Mouse (Mus musculus) embryonic facial prominence, embryonic 15.5 days (tissue): ENCODE data around the gene 5730409E04Rik. TPM values are rescaled to one million over a fixed set of nuclear protein-coding genes. Genes with fewer than 3 reads are reported as not detected.

Experiments
- ATAC-seq: fragments of 200-750 bp; cut with Nextera tagmentation; 2 replicates; pipeline ENCODE4 v1.8.0; 2017; ENCODE audit warnings: low read depth, moderate TSS enrichment; ENCODE audit not compliant: insufficient number of reproducible peaks, low FRiP score, low TSS enrichment
- H3K27ac ChIP-seq: fragments of 300-500 bp; sonication (generic); replicated peaks from 2 replicates; pipeline ENCODE4 v1.5.1; 2015; ENCODE audit warnings: mild to moderate bottlenecking, inconsistent platforms
- H3K27me3 ChIP-seq: fragments of 300-500 bp; sonication (generic); 2 replicates; pipeline ENCODE4 v1.6.1; 2015; ENCODE audit warnings: inconsistent platforms
- H3K36me3 ChIP-seq: fragments of 300-500 bp; sonication (generic); 2 replicates; pipeline ENCODE4 v1.6.1; 2015; ENCODE audit warnings: mild to moderate bottlenecking, inconsistent platforms
- H3K4me1 ChIP-seq: fragments of 300-500 bp; sonication (generic); 2 replicates; pipeline ENCODE4 v1.6.1; 2015; ENCODE audit warnings: inconsistent platforms
- H3K4me2 ChIP-seq: fragments of 300-500 bp; sonication (generic); replicated peaks from 2 replicates; pipeline ENCODE4 v1.6.1; 2015; ENCODE audit warnings: mild to moderate bottlenecking, inconsistent platforms
- H3K4me3 ChIP-seq: fragments of 300-500 bp; sonication (generic); replicated peaks from 2 replicates; pipeline ENCODE4 v1.5.1; 2015; ENCODE audit warnings: mild to moderate bottlenecking, inconsistent platforms
- H3K9ac ChIP-seq: fragments of 300-500 bp; sonication (generic); 2 replicates; pipeline ENCODE4 v1.6.1; 2015; ENCODE audit warnings: inconsistent platforms
- H3K9me3 ChIP-seq: fragments of 300-500 bp; sonication (generic); replicated peaks from 2 replicates; pipeline ENCODE4 v1.6.1; 2016; ENCODE audit warnings: inconsistent platforms
- WGBS: fragments of 180-500 bp; shearing (Covaris S2); methylation state at CpG from one replicate; pipeline ENCODE4 v1.1.7; 2015; 5-methylcytosine and 5-hydroxymethylcytosine counted together
- polyA plus RNA-seq: library from polyadenylated mRNA; unstranded; fragments of >200 nt; fragmentation: Nextera tagmentation; extraction: Ambion mirVana; gene quantifications from 2 replicates; pipeline ENCODE4 v1.2.1, GENCODE M21; 2015

5730409E04Rik gene
- polyA plus RNA-seq, 1 experiment from 2014 or later: 4.7 TPM

GRCm38 (mm10) chr4:126602445-126602762 lies 7.2 kb upstream of the 5730409E04Rik start:
- H3K36me3 ChIP-seq: no peaks in the 10 kb centered on the region
- WGBS: 6% methylated on average over 6 of the region's 6 CpGs
- no peak overlapping the region for H3K9ac ChIP-seq
- H3K4me2 ChIP-seq: peak overlapping the region; percentile 46
- ATAC-seq: no peak; the same call in 1 of the 2 replicates
- H3K9me3 ChIP-seq: no peaks in the 10 kb centered on the region
- no peak overlapping the region for H3K27ac ChIP-seq
- peaks cover 12% of the 10 kb centered on the region for H3K4me1 ChIP-seq
- H3K27me3 ChIP-seq: no peaks in the 10 kb centered on the region
- peak overlapping the region; percentile 12; the same call in 1 of the 2 replicates for H3K4me3 ChIP-seq

GRCm38 (mm10) chr4:126604141-126604540 lies 5.5 kb upstream of the 5730409E04Rik start:
- Histone ChIP-seq H3K9me3 (no peaks in the 10 kb centered on the region), H3K36me3 (no peaks in the 10 kb centered on the region), H3K4me1 (peaks cover 12% of the 10 kb centered on the region), H3K4me2 (no peak overlapping the region), H3K27me3 (no peaks in the 10 kb centered on the region), H3K27ac (no peak overlapping the region), H3K4me3 (no peak overlapping the region), H3K9ac (no peak overlapping the region)
- 66% methylated on average over 2 of the region's 2 CpGs for WGBS
- ATAC-seq: no peak

GRCm38 (mm10) chr4:126605751-126606150 lies 3.9 kb upstream of the 5730409E04Rik start:
- Histone ChIP-seq H3K4me2 (no peak overlapping the region), H3K4me1 (peaks cover 16% of the 10 kb centered on the region), H3K4me3 (no peak overlapping the region), H3K9ac (no peak overlapping the region), H3K36me3 (no peaks in the 10 kb centered on the region), H3K9me3 (no peaks in the 10 kb centered on the region), H3K27ac (no peak overlapping the region), H3K27me3 (no peaks in the 10 kb centered on the region)
- no peak for ATAC-seq
- 73% methylated on average over 4 of the region's 4 CpGs for WGBS

GRCm38 (mm10) chr4:126611991-126612390 lies 2.4 kb downstream of the 5730409E04Rik start:
- no peak overlapping the region for H3K27ac ChIP-seq
- WGBS: 90% methylated on average over 17 of the region's 17 CpGs
- H3K9ac ChIP-seq: no peak overlapping the region
- 0 out of 2 replicates have a peak, but pooled peaks cover 3% of the 10 kb centered on the region for H3K4me1 ChIP-seq
- H3K36me3 ChIP-seq: peaks cover 2% of the 10 kb centered on the region; the same call in 1 of the 2 replicates
- H3K27me3 ChIP-seq: no peaks in the 10 kb centered on the region
- no peak overlapping the region for H3K4me3 ChIP-seq
- no peak for ATAC-seq
- no peak overlapping the region for H3K4me2 ChIP-seq
- H3K9me3 ChIP-seq: no peaks in the 10 kb centered on the region

- no peaks in the 10 kb centered on the region for H3K9me3 ChIP-seq
- WGBS: 77% methylated on average over 4 of the region's 4 CpGs
- H3K4me2 ChIP-seq: no peak overlapping the region
- peaks cover 2% of the 10 kb centered on the region; the same call in 1 of the 2 replicates for H3K36me3 ChIP-seq
- H3K9ac ChIP-seq: no peak overlapping the region
- ATAC-seq: no peak
- H3K4me1 ChIP-seq: peaks cover 11% of the 10 kb centered on the region
- peaks cover 4% of the 10 kb centered on the region; the same call in 1 of the 2 replicates for H3K27me3 ChIP-seq
- no peak overlapping the region for H3K27ac ChIP-seq
- H3K4me3 ChIP-seq: no peak overlapping the region
Measured at GRCm38 (mm10) chr4:126616312-126616711, 6.7 kb downstream of the 5730409E04Rik start.

GRCm38 (mm10) chr4:126619691-126620330 lies 10.2 kb downstream of the 5730409E04Rik start:
- H3K36me3 ChIP-seq: no peaks in the 10 kb centered on the region
- 1% methylated on average over 33 of the region's 33 CpGs for WGBS
- peak overlapping the region; percentile 64 for H3K4me2 ChIP-seq
- H3K27ac ChIP-seq: no peak overlapping the region
- no peak overlapping the region for H3K9ac ChIP-seq
- peaks cover 11% of the 10 kb centered on the region for H3K4me1 ChIP-seq
- no peaks in the 10 kb centered on the region for H3K9me3 ChIP-seq
- peaks cover 7% of the 10 kb centered on the region; the same call in 1 of the 2 replicates for H3K27me3 ChIP-seq
- peak overlapping the region; percentile 31 for H3K4me3 ChIP-seq
- 0 out of 2 replicates have a peak, but pooled peaks have one; percentile 60 for ATAC-seq

- Histone ChIP-seq H3K4me1 (peaks cover 11% of the 10 kb centered on the region), H3K4me3 (peak overlapping the region; percentile 31), H3K27ac (no peak overlapping the region), H3K9me3 (no peaks in the 10 kb centered on the region), H3K4me2 (peak overlapping the region; percentile 64), H3K36me3 (no peaks in the 10 kb centered on the region), H3K27me3 (peaks cover 7% of the 10 kb centered on the region; the same call in 1 of the 2 replicates), H3K9ac (no peak overlapping the region)
- no peak for ATAC-seq
- WGBS: 20% methylated on average over 13 of the region's 13 CpGs
Measured at GRCm38 (mm10) chr4:126620349-126620874, 10.8 kb downstream of the 5730409E04Rik start.

GRCm38 (mm10) chr4:126627021-126627681 lies 17.5 kb downstream of the 5730409E04Rik start:
- Histone ChIP-seq H3K4me1 (peaks cover 11% of the 10 kb centered on the region), H3K27me3 (0 out of 2 replicates have a peak, but pooled peaks cover 3% of the 10 kb centered on the region), H3K4me2 (peak overlapping the region; percentile 42), H3K27ac (no peak overlapping the region), H3K4me3 (peak overlapping the region; percentile 19), H3K36me3 (no peaks in the 10 kb centered on the region), H3K9me3 (no peaks in the 10 kb centered on the region), H3K9ac (0 out of 2 replicates have a peak overlapping the region, but pooled peaks have one; percentile 6)
- whole genome bisulfite sequencing: 3% methylated on average over 23 of the region's 23 CpGs
- ATAC-seq: no peak

- Histone ChIP-seq H3K36me3 (no peaks in the 10 kb centered on the region), H3K9ac (no peak overlapping the region), H3K9me3 (no peaks in the 10 kb centered on the region), H3K4me2 (no peak overlapping the region), H3K27me3 (peaks cover 13% of the 10 kb centered on the region; the same call in 1 of the 2 replicates), H3K4me3 (no peak overlapping the region), H3K27ac (no peak overlapping the region), H3K4me1 (peaks cover 11% of the 10 kb centered on the region)
- ATAC-seq: no peak
- WGBS: 38% methylated on average over 2 of the region's 2 CpGs
Measured at GRCm38 (mm10) chr4:126631922-126632321, 22.3 kb downstream of the 5730409E04Rik start.

GRCm38 (mm10) chr4:126632668-126633067 lies 23.1 kb downstream of the 5730409E04Rik start:
- no peak overlapping the region for H3K9ac ChIP-seq
- no peak overlapping the region for H3K4me2 ChIP-seq
- no peaks in the 10 kb centered on the region for H3K36me3 ChIP-seq
- H3K4me1 ChIP-seq: peaks cover 3% of the 10 kb centered on the region; the same call in 1 of the 2 replicates
- H3K4me3 ChIP-seq: no peak overlapping the region
- no peak overlapping the region for H3K27ac ChIP-seq
- WGBS: 68% methylated on average over 3 of the region's 3 CpGs
- ATAC-seq: no peak
- H3K27me3 ChIP-seq: peaks cover 14% of the 10 kb centered on the region; the same call in 1 of the 2 replicates
- no peaks in the 10 kb centered on the region for H3K9me3 ChIP-seq

GRCm38 (mm10) chr4:126636330-126636729 lies 26.7 kb downstream of the 5730409E04Rik start:
- Histone ChIP-seq H3K27ac (no peak overlapping the region), H3K36me3 (no peaks in the 10 kb centered on the region), H3K9ac (no peak overlapping the region), H3K27me3 (peaks cover 14% of the 10 kb centered on the region; the same call in 1 of the 2 replicates), H3K4me2 (no peak overlapping the region), H3K4me1 (peaks cover 3% of the 10 kb centered on the region; the same call in 1 of the 2 replicates), H3K9me3 (no peaks in the 10 kb centered on the region), H3K4me3 (no peak overlapping the region)
- WGBS: 15% methylated on average over 11 of the region's 11 CpGs
- no peak for ATAC-seq
